Mouse (Mus musculus): ENCODE data around the gene Flt1. TPM values are rescaled to one million over a fixed set of nuclear protein-coding genes. Genes with fewer than 3 reads are reported as not detected.
"Not testable (repeated sequence)": the region's sequence is repeated elsewhere in the genome, so short reads cannot be mapped to it uniquely, and the experiment has no call there.

Flt1 gene
- polyA plus RNA-seq, 1 experiment: 2.9 TPM

GRCm38 (mm10) chr5:147572695-147573094, 153.1 kb downstream of the Flt1 start:
- TF ChIP-seq CTCF (IDR thresholded peaks at IDR 0.05; ENCODE audit: extremely low read depth, insufficient read depth, insufficient read length, insufficient replicate concordance) (no peak), POLR2A (IDR thresholded peaks at IDR 0.05; ENCODE audit: low read depth, low read length) (no peak)
- no peaks in the 10 kb centered on the region for H3K27me3 ChIP-seq (ENCODE audit: control insufficient read depth, insufficient read depth, low read length)
- no peak overlapping the region for H3K4me3 ChIP-seq (ENCODE audit: extremely low read depth, insufficient read depth, insufficient read length)
- no peaks in the 10 kb centered on the region for H3K4me1 ChIP-seq (ENCODE audit: control insufficient read depth, insufficient read depth, insufficient read length)
- no peak overlapping the region for H3K27ac ChIP-seq (ENCODE audit: insufficient read depth, low read length)
- H3K36me3 ChIP-seq (ENCODE audit: control insufficient read depth, insufficient read depth, low read length): no peaks in the 10 kb centered on the region
- WGBS: 79% methylated on average over 7 of the region's 7 CpGs
- DNase-seq (ENCODE audit: low read depth in 1 of 2, low spot score in 2 of 2): no peak

GRCm38 (mm10) chr5:147566335-147566734, 159.5 kb downstream of the Flt1 start:
- Histone ChIP-seq H3K27me3 (ENCODE audit: control insufficient read depth, insufficient read depth, low read length) (no peaks in the 10 kb centered on the region), H3K36me3 (ENCODE audit: control insufficient read depth, insufficient read depth, low read length) (no peaks in the 10 kb centered on the region), H3K4me3 (ENCODE audit: extremely low read depth, insufficient read depth, insufficient read length) (no peak overlapping the region), H3K27ac (ENCODE audit: insufficient read depth, low read length) (no peak overlapping the region), H3K4me1 (ENCODE audit: control insufficient read depth, insufficient read depth, insufficient read length) (no peaks in the 10 kb centered on the region)
- no peak for DNase-seq (ENCODE audit: low read depth in 1 of 2, low spot score in 2 of 2)
- TF ChIP-seq CTCF (IDR thresholded peaks at IDR 0.05; ENCODE audit: extremely low read depth, insufficient read depth, insufficient read length, insufficient replicate concordance) (no peak), POLR2A (IDR thresholded peaks at IDR 0.05; ENCODE audit: low read depth, low read length) (no peak)
- 86% methylated on average over 7 of the region's 7 CpGs for WGBS

- no peaks in the 10 kb centered on the region for H3K36me3 ChIP-seq (ENCODE audit: control insufficient read depth, insufficient read depth, low read length)
- H3K27ac ChIP-seq (ENCODE audit: insufficient read depth, low read length): no peak overlapping the region
- no peak overlapping the region for H3K4me3 ChIP-seq (ENCODE audit: extremely low read depth, insufficient read depth, insufficient read length)
- H3K4me1 ChIP-seq (ENCODE audit: control insufficient read depth, insufficient read depth, insufficient read length): no peaks in the 10 kb centered on the region
- 90% methylated on average over 7 of the region's 7 CpGs for WGBS
- H3K27me3 ChIP-seq (ENCODE audit: control insufficient read depth, insufficient read depth, low read length): no peaks in the 10 kb centered on the region
- no peak for DNase-seq (ENCODE audit: low read depth in 1 of 2, low spot score in 2 of 2)
- TF ChIP-seq POLR2A (IDR thresholded peaks at IDR 0.05; ENCODE audit: low read depth, low read length): no peak
These were observed 160.4 kb downstream of the Flt1 start for GRCm38 (mm10) chr5:147565444-147565843.

- TF ChIP-seq CTCF (IDR thresholded peaks at IDR 0.05; ENCODE audit: extremely low read depth, insufficient read depth, insufficient read length, insufficient replicate concordance) (no peak), POLR2A (IDR thresholded peaks at IDR 0.05; ENCODE audit: low read depth, low read length) (no peak)
- no peaks in the 10 kb centered on the region for H3K36me3 ChIP-seq (ENCODE audit: control insufficient read depth, insufficient read depth, low read length)
- H3K27ac ChIP-seq (ENCODE audit: insufficient read depth, low read length): no peak overlapping the region
- WGBS: 22% methylated on average over 16 of the region's 16 CpGs
- H3K4me1 ChIP-seq (ENCODE audit: control insufficient read depth, insufficient read depth, insufficient read length): no peaks in the 10 kb centered on the region
- H3K4me3 ChIP-seq (ENCODE audit: extremely low read depth, insufficient read depth, insufficient read length): peak overlapping the region; percentile 46; the same call in 1 of the 2 replicates
- no peaks in the 10 kb centered on the region for H3K27me3 ChIP-seq (ENCODE audit: control insufficient read depth, insufficient read depth, low read length)
- DNase-seq (ENCODE audit: low read depth in 1 of 2, low spot score in 2 of 2): peak; percentile 32 to 37
These were observed 161.6 kb downstream of the Flt1 start for GRCm38 (mm10) chr5:147564140-147564590.

GRCm38 (mm10) chr5:147563511-147564139, 162.2 kb downstream of the Flt1 start:
- WGBS: 59% methylated on average over 18 of the region's 18 CpGs
- no peak overlapping the region for H3K27ac ChIP-seq (ENCODE audit: insufficient read depth, low read length)
- DNase-seq (ENCODE audit: low read depth in 1 of 2, low spot score in 2 of 2): peak in 1 of 2 experiments; percentile 5
- no peak for TF ChIP-seq POLR2A (IDR thresholded peaks at IDR 0.05; ENCODE audit: low read depth, low read length)
- no peak for TF ChIP-seq CTCF (IDR thresholded peaks at IDR 0.05; ENCODE audit: extremely low read depth, insufficient read depth, insufficient read length, insufficient replicate concordance)
- no peaks in the 10 kb centered on the region for H3K27me3 ChIP-seq (ENCODE audit: control insufficient read depth, insufficient read depth, low read length)
- H3K36me3 ChIP-seq (ENCODE audit: control insufficient read depth, insufficient read depth, low read length): no peaks in the 10 kb centered on the region
- H3K4me3 ChIP-seq (ENCODE audit: extremely low read depth, insufficient read depth, insufficient read length): peak overlapping the region; percentile 46; the same call in 1 of the 2 replicates
- H3K4me1 ChIP-seq (ENCODE audit: control insufficient read depth, insufficient read depth, insufficient read length): no peaks in the 10 kb centered on the region

GRCm38 (mm10) chr5:147557641-147558040, 168.2 kb downstream of the Flt1 start:
- H3K4me1 ChIP-seq (ENCODE audit: control insufficient read depth, insufficient read depth, insufficient read length); H3K36me3 ChIP-seq (ENCODE audit: control insufficient read depth, insufficient read depth, low read length); DNase-seq (ENCODE audit: low read depth in 1 of 2, low spot score in 2 of 2); H3K27me3 ChIP-seq (ENCODE audit: control insufficient read depth, insufficient read depth, low read length); H3K27ac ChIP-seq (ENCODE audit: insufficient read depth, low read length); H3K4me3 ChIP-seq (ENCODE audit: extremely low read depth, insufficient read depth, insufficient read length): not testable (repeated sequence)
- 78% methylated on average over 6 of the region's 6 CpGs for WGBS

GRCm38 (mm10) chr5:147551879-147552627, 173.8 kb downstream of the Flt1 start:
- no peak for DNase-seq (ENCODE audit: low read depth in 1 of 2, low spot score in 2 of 2)
- H3K27ac ChIP-seq (ENCODE audit: insufficient read depth, low read length): no peak overlapping the region
- H3K4me1 ChIP-seq (ENCODE audit: control insufficient read depth, insufficient read depth, insufficient read length): no peaks in the 10 kb centered on the region
- H3K4me3 ChIP-seq (ENCODE audit: extremely low read depth, insufficient read depth, insufficient read length): no peak overlapping the region
- H3K27me3 ChIP-seq (ENCODE audit: control insufficient read depth, insufficient read depth, low read length): no peaks in the 10 kb centered on the region
- TF ChIP-seq CTCF (IDR thresholded peaks at IDR 0.05; ENCODE audit: extremely low read depth, insufficient read depth, insufficient read length, insufficient replicate concordance): no peak
- peaks cover 20% of the 10 kb centered on the region for H3K36me3 ChIP-seq (ENCODE audit: control insufficient read depth, insufficient read depth, low read length)
- 87% methylated on average over 13 of the region's 13 CpGs for WGBS
